Mouse (Mus musculus) thymus, postnatal 25 days (tissue): Measurements from ENCODE around the gene Olfr491.

Experiments
- DNase-seq: peaks from one replicate; pipeline ENCODE4 v3.0.0; 2022

Gene Olfr491

DNA sequence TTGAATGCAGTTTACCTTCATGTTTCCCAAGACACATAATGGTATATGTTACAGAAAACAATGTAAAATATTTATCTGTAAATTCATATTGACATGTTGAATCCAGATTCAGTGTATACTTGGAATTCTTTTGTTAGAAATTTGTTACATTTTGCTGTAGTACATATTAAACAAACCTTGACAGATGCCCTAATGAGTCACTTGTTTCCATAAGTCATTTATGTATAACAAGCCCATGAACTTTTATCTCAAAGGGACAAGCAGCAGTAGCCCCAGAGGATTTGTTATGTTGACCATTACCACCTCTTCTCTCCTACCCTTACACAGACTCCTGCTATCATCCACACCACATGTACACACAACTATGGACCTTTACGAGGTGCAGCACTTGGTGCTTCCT, at the start of gene Olfr491:
Gene Olfr491 (plus strand): TSS at position 301 of the 400 bp plus-strand sequence.
- no peak for DNase-seq

DNA sequence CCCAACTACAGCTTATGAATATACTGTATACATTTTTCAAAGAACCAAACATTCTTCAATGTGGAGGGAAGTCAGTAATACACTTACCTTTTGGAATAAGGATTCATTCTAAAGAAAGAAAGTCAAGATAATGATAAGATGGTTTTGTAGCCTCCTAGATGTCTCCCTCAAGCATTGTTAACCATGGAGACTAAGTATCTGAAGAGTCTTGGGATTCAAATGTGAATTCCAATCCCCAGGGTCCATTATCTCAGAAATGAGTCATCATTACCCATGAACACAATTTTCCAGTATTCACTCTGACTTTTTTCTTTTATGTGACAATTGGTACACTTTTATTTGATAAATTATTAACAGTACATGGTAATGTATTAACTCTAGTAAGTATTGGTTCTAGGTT, 24.4 kb upstream of the Olfr491 start, which contains the start of gene Olfr490:
Gene Olfr490 (minus strand): TSS at position 101 of the 400 bp plus-strand sequence.
- DNase-seq: no peak

DNA sequence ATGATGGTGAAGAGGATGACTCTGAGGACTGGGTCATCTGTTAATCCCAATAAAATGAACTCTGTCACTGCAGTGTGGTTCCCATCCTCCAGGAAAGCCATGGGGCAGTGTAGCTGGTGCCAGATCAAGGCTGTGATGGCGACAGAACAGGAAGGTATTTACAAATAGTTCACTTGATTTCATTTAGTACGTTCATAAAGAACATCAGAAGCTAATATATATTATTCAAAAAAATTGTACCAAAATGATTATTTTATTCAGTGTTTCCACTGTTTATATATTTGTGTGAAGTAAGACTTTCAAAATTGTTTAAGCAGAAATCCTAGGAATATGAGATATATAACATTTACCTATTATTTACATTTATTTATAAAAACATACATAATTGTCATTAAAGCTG, 10.3 kb downstream of the Olfr491 start, which contains the start of gene Olfr492:
Gene Olfr492 (minus strand): TSS at position 101 of the 400 bp plus-strand sequence.
- DNase-seq: no peak

DNA sequence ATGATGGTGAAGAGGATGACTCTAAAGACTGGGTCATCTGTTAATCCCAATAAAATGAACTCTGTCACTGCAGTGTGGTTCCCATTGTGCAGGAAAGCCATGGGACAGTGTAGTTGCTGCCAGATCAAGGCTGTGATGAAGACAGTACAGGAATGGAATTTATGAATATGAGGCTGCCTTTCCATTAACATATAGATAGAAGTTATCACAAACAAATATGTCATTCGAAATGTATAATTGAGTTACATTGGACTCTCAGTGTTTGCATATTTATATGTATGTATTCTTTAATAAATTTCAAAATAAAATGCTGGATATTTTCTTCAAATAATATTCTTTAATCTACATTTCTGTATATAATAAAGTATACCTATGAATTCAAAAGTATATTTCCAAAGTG, 33.6 kb downstream of the Olfr491 start, which contains the start of gene Olfr493:
Gene Olfr493 (minus strand): TSS at position 101 of the 400 bp plus-strand sequence.
- DNase-seq: no peak

DNA sequence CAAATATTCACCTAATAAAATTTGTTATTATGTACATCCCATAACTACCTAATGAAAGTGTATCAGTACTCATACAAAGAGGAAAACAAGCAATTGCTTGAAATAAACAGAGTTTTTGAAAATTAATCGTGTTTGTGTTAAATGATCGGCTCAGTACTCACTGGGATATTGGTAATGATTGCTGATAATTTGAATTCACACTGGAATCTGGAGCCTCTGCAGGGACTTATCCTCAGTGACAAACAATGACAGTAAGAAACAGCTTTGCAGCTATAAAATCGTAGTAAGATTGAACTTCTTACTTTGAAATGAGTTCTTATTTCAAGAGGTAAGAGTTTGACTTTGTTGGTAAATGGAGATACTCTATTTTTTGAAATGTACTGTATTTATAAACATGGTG, 51.8 kb downstream of the Olfr491 start, which contains the start of gene Olfr494:
Gene Olfr494 (plus strand): TSS at position 301 of the 400 bp plus-strand sequence.
- no peak for DNase-seq
